Mouse (Mus musculus): ENCODE data around the gene Slc16a3.

DNA sequence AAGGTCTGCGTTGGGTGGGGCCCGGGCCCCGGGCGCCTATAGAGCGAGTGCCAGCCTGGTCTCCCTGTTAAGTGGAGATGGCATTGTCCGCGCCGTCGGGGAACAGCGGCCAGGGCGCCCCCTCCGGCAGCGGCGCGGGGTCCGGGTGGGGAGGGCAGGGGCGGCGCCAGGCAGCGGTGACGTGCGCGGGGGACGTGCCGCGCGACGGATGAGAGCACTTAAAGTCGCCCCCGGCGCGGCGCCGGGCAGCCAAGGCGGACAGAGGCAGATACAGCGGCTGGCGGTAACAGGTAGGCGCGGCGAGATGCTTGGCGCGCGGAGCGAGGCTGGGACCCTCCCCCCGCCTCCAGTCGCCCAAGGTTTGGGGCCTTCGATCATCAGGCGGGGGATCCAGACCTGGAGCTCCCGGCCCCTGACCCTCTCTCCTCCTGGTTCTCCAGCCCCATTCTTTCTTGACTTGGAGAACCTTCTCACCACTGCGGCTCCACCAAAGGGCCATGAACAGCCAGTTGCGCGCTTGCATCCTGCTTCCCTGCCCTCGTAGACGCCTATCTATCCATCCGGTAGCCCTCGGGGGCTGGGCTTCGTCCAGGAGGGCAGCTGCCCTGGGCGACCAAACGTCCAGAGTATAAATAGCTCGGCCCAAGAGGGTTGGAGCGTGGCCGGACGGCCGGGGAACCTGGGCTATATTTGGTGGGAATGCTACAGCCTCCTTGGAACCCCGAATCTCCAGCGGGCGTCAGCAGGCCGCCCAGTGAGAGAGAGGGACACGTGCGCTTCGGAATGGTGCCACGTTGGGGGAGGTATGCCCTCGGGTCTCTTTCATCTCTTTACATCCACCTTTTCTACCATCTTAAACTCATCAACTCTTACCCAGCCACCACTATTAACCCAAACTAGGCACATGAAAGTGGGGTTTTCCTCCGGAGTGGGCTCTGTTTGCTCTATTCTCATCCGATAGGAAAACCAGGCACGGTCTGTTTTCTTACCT is 876 bp downstream of the Slc16a3 start:
- no peak for TF ChIP-seq POLR2A (IDR thresholded peaks at IDR 0.05; ENCODE audit: low read depth, low read length)
- TF ChIP-seq CTCF (conservative IDR thresholded peaks at IDR 0.05; ENCODE audit: insufficient read depth, insufficient read length, low read depth, low read length) = no peak
